Mouse (Mus musculus) CH12.LX (cell line): ENCODE measurements around the gene Cyp17a1. TPM values are rescaled to one million over a fixed set of nuclear protein-coding genes. Genes with fewer than 3 reads are reported as not detected.
A peak's percentile ranks its signal among the peaks of the same experiment; 100 is the strongest.

Source experiments
- DNase-seq: peaks from one replicate; pipeline ENCODE4 v3.0.0-alpha.2; 2013; ENCODE audit errors: extremely low read depth
- H3K27ac ChIP-seq: 2 replicates; pipeline ENCODE4 v1.5.1; 2012; ENCODE audit warnings: low read depth, mild to moderate bottlenecking, control low read depth, moderate library complexity; ENCODE audit not compliant: insufficient read depth
- H3K27me3 ChIP-seq: replicated peaks from 2 replicates; pipeline ENCODE3; 2012; ENCODE audit warnings: inconsistent platforms
- H3K36me3 ChIP-seq, 2 experiments: replicated peaks in 1 of 2; 2 replicates each; pipeline versions ENCODE3 to v1.6.1; 2012; ENCODE audit warnings: inconsistent platforms in 1 of 2, low read length in 1 of 2, mild to moderate bottlenecking in 1 of 2, mixed read lengths in 1 of 2, moderate library complexity in 1 of 2; ENCODE audit not compliant: control insufficient read depth in 1 of 2, insufficient read depth in 1 of 2
- H3K4me1 ChIP-seq, 2 experiments: 2 replicates each; pipeline ENCODE4 v1.6.1; 2012; ENCODE audit warnings: inconsistent platforms in 1 of 2, moderate library complexity in 1 of 2; ENCODE audit not compliant: insufficient read depth in 2 of 2, control insufficient read depth in 1 of 2
- H3K4me2 ChIP-seq: 2 replicates; pipeline ENCODE4 v1.6.1; 2012; ENCODE audit warnings: low read depth, mild to moderate bottlenecking, control low read depth; ENCODE audit not compliant: poor library complexity, insufficient read depth, severe bottlenecking
- H3K4me3 ChIP-seq, 3 experiments: fragments of 150-350 bp in 1 of 3; sonication (generic) in 1 of 3; replicated peaks in 1 of 3; 2 replicates each; pipeline versions ENCODE3 to v1.5.1; 2011 to 2012; ENCODE audit warnings: low read depth in 2 of 3, low read length in 2 of 3, mild to moderate bottlenecking in 2 of 3, moderate library complexity in 2 of 3, control low read depth in 1 of 3, improper control_type of control experiment in 1 of 3, inconsistent platforms in 1 of 3, mixed read lengths in 1 of 3; ENCODE audit not compliant: poor library complexity in 1 of 3
- H3K79me2 ChIP-seq: replicated peaks from 2 replicates; pipeline ENCODE4 v1.6.1; 2012; ENCODE audit warnings: mild to moderate bottlenecking, moderate library complexity; ENCODE audit not compliant: control insufficient read depth, poor library complexity, insufficient read depth, severe bottlenecking; ENCODE audit errors: extremely low read depth
- H3K9ac ChIP-seq: 2 replicates; pipeline ENCODE4 v1.6.1; 2012; ENCODE audit warnings: low read depth, mild to moderate bottlenecking, control low read depth, moderate library complexity; ENCODE audit not compliant: insufficient read depth
- H3K9me3 ChIP-seq: replicated peaks from 2 replicates; pipeline ENCODE3; 2012; ENCODE audit warnings: low read length, inconsistent platforms, mixed read lengths
- BHLHE40 ChIP-seq: IDR thresholded peaks from 2 replicates; pipeline ENCODE4 v1.6.1; 2011; ENCODE audit warnings: mild to moderate bottlenecking, low read depth, low read length, improper control_type of control experiment
- CHD2 ChIP-seq: IDR thresholded peaks from 2 replicates; pipeline ENCODE4 v1.6.1; 2011; ENCODE audit warnings: low read length, improper control_type of control experiment
- CTCF ChIP-seq, 2 experiments: IDR thresholded peaks in 1 of 2; conservative IDR thresholded peaks in 1 of 2; 2 replicates each; pipeline ENCODE4 v1.5.1; 2011 to 2012; ENCODE audit warnings: low read depth in 2 of 2, low read length in 2 of 2, improper control_type of control experiment in 1 of 2, inconsistent platforms in 1 of 2, mild to moderate bottlenecking in 1 of 2, moderate library complexity in 1 of 2
- ELF1 ChIP-seq: IDR thresholded peaks from 2 replicates; pipeline ENCODE4 v1.6.1; 2014; ENCODE audit warnings: low read depth, mild to moderate bottlenecking, inconsistent platforms, low read length, improper control_type of control experiment
- EP300 ChIP-seq: IDR thresholded peaks from 2 replicates; pipeline ENCODE4 v1.6.1; 2011; ENCODE audit warnings: low read length, improper control_type of control experiment
- ETS1 ChIP-seq: conservative IDR thresholded peaks from 2 replicates; pipeline ENCODE4 v1.6.1; 2012; ENCODE audit warnings: low read depth, mild to moderate bottlenecking, inconsistent platforms, low read length, improper control_type of control experiment, moderate library complexity
- HCFC1 ChIP-seq: IDR thresholded peaks from 2 replicates; pipeline ENCODE4 v1.6.1; 2012; ENCODE audit warnings: low read depth, mild to moderate bottlenecking, inconsistent platforms, low read length, improper control_type of control experiment
- IRF4 ChIP-seq: IDR thresholded peaks from 2 replicates; pipeline ENCODE4 v1.6.1; 2014; ENCODE audit warnings: low read depth, mild to moderate bottlenecking, inconsistent platforms, low read length, improper control_type of control experiment
- JUN ChIP-seq: IDR thresholded peaks from 2 replicates; pipeline ENCODE4 v1.6.1; 2011; ENCODE audit warnings: low read depth, mild to moderate bottlenecking, low read length, improper control_type of control experiment, moderate library complexity; ENCODE audit not compliant: insufficient read depth
- MAFK ChIP-seq: IDR thresholded peaks from 2 replicates; pipeline ENCODE4 v1.6.1; 2011; ENCODE audit warnings: low read length, improper control_type of control experiment; ENCODE audit not compliant: insufficient replicate concordance
- MAZ ChIP-seq: IDR thresholded peaks from 2 replicates; pipeline ENCODE4 v1.6.1; 2012; ENCODE audit warnings: low read depth, mild to moderate bottlenecking, inconsistent platforms, low read length, improper control_type of control experiment, moderate library complexity
- MXI1 ChIP-seq: IDR thresholded peaks from 2 replicates; pipeline ENCODE4 v1.6.1; 2011; ENCODE audit warnings: mild to moderate bottlenecking, low read depth, low read length, improper control_type of control experiment
- MYC ChIP-seq: IDR thresholded peaks from 2 replicates; pipeline ENCODE4 v1.6.1; 2011; ENCODE audit warnings: low read depth, mild to moderate bottlenecking, improper control_type of control experiment, low read length
- NELFE ChIP-seq: IDR thresholded peaks from 2 replicates; pipeline ENCODE4 v1.6.1; 2011; ENCODE audit warnings: low read depth, low read length, improper control_type of control experiment
- NRF1 ChIP-seq: IDR thresholded peaks from 2 replicates; pipeline ENCODE4 v1.6.1; 2014; ENCODE audit warnings: low read depth, mild to moderate bottlenecking, inconsistent platforms, low read length, improper control_type of control experiment, moderate library complexity
- PAX5 ChIP-seq: IDR thresholded peaks from 2 replicates; pipeline ENCODE4 v1.6.1; 2012; ENCODE audit warnings: low read length, inconsistent platforms, mixed read lengths
- POLR2A ChIP-seq: IDR thresholded peaks from 2 replicates; pipeline ENCODE4 v1.6.1; 2011; ENCODE audit warnings: low read depth, mild to moderate bottlenecking, improper control_type of control experiment, low read length
- POLR2AphosphoS2 ChIP-seq: IDR thresholded peaks from 2 replicates; pipeline ENCODE4 v1.6.1; 2011; ENCODE audit warnings: low read depth, low read length, improper control_type of control experiment
- RAD21 ChIP-seq: IDR thresholded peaks from 2 replicates; pipeline ENCODE4 v1.6.1; 2011; ENCODE audit warnings: low read depth, mild to moderate bottlenecking, low read length, improper control_type of control experiment, moderate library complexity
- RCOR1 ChIP-seq: conservative IDR thresholded peaks from 2 replicates; pipeline ENCODE4 v1.6.1; 2012; ENCODE audit warnings: low read depth, mild to moderate bottlenecking, inconsistent platforms, low read length, improper control_type of control experiment
- SIN3A ChIP-seq: IDR thresholded peaks from 2 replicates; pipeline ENCODE4 v1.6.1; 2012; ENCODE audit warnings: low read length, improper control_type of control experiment, inconsistent platforms
- SMC3 ChIP-seq: IDR thresholded peaks from 2 replicates; pipeline ENCODE4 v1.6.1; 2011; ENCODE audit warnings: low read depth, low read length, improper control_type of control experiment
- TBP ChIP-seq: conservative IDR thresholded peaks from 2 replicates; pipeline ENCODE4 v1.6.1; 2011; ENCODE audit warnings: low read depth, low read length, improper control_type of control experiment
- TCF12 ChIP-seq: IDR thresholded peaks from 2 replicates; pipeline ENCODE4 v1.6.1; 2014; ENCODE audit warnings: low read depth, mild to moderate bottlenecking, inconsistent platforms, low read length, improper control_type of control experiment
- UBTF ChIP-seq: IDR thresholded peaks from 2 replicates; pipeline ENCODE4 v1.6.1; 2012; ENCODE audit warnings: low read depth, mild to moderate bottlenecking, inconsistent platforms, low read length, improper control_type of control experiment, moderate library complexity
- USF2 ChIP-seq: conservative IDR thresholded peaks from 2 replicates; pipeline ENCODE4 v1.6.1; 2011; ENCODE audit warnings: low read depth, low read length, improper control_type of control experiment
- ZC3H11A ChIP-seq: IDR thresholded peaks from 2 replicates; pipeline ENCODE4 v1.6.1; 2012; ENCODE audit warnings: low read depth, mild to moderate bottlenecking, inconsistent platforms, low read length, improper control_type of control experiment
- ZKSCAN1 ChIP-seq: IDR thresholded peaks from 2 replicates; pipeline ENCODE4 v1.6.1; 2012; ENCODE audit warnings: low read depth, inconsistent platforms, low read length, improper control_type of control experiment, borderline replicate concordance
- ZMIZ1 ChIP-seq: IDR thresholded peaks from 2 replicates; pipeline ENCODE4 v1.6.1; 2012; ENCODE audit warnings: low read depth, mild to moderate bottlenecking, inconsistent platforms, low read length, improper control_type of control experiment
- ZNF384 ChIP-seq: IDR thresholded peaks from 2 replicates; pipeline ENCODE4 v1.6.1; 2012; ENCODE audit warnings: low read depth, low read length, improper control_type of control experiment, inconsistent platforms
- dilution Hi-C: fragments of 300-500 bp; cut with MboI; formaldehyde crosslinking; loops from 2 replicates; pipeline ENCODE4 v1.14.3; 2020; ENCODE audit warnings: low sequenced_read_pairs; ENCODE audit not compliant: extremely low pct_unique_long_range_greater_than_20kb, extremely low pct_ligation_motif_present
- in situ Hi-C: fragments of 300-500 bp; cut with MboI; formaldehyde crosslinking; loops from 3 replicates; pipeline ENCODE4 v1.14.3; 2019; ENCODE audit warnings: low sequenced_read_pairs, low pct_ligation_motif_present, low pct_unique_long_range_greater_than_20kb, mixed read lengths
- polyA plus RNA-seq: library from polyadenylated mRNA; unstranded; fragments of >175 nt; gene quantifications from 2 replicates; pipeline ENCODE4 v1.2.1, GENCODE M21; 2012; ENCODE audit warnings: low read depth; ENCODE audit not compliant: insufficient read length
- total RNA-seq, 2 experiments: library from RNA; depleted of rRNA; stranded (reverse); fragments of 300-350 nt in 1 of 2; fragments of >200 nt in 1 of 2; gene quantifications; 2 replicates each; pipeline ENCODE4 v1.2.3; 2012 to 2014

The Cyp17a1 gene
- total and polyA plus RNA-seq, 3 experiments: not detected

GRCm38 (mm10) chr19:46658348-46658747 is 14.6 kb downstream of the Cyp17a1 start:
- peaks cover 3% of the 10 kb centered on the region for H3K9me3 ChIP-seq
- no peak overlapping the region for H3K4me2 ChIP-seq
- dilution Hi-C loops (no loop called here), in situ Hi-C loops (no loop called here)
- peaks cover 0 to 8% of the 10 kb centered on the region in 2 experiments; a peak in 2 of 4 replicates for H3K4me1 ChIP-seq
- TF ChIP-seq SIN3A (no peak), IRF4 (no peak), MXI1 (no peak), SMC3 (no peak), BHLHE40 (no peak), TCF12 (no peak), ZMIZ1 (no peak), EP300 (no peak), RAD21 (no peak), JUN (no peak), ZKSCAN1 (no peak), CTCF (conservative IDR thresholded peaks at IDR 0.05 in 1 of 2, IDR thresholded peaks at IDR 0.05 in 1 of 2; ENCODE audit: low read depth in 2 of 2, low read length in 2 of 2) (no peak), ZC3H11A (no peak)
- no peak overlapping the region for H3K27ac ChIP-seq
- H3K9ac ChIP-seq: no peak overlapping the region
- H3K79me2 ChIP-seq: no peaks in the 10 kb centered on the region
- H3K4me3 ChIP-seq: no peak overlapping the region
- H3K36me3 ChIP-seq: peaks cover 35 to 45% of the 10 kb centered on the region in 2 experiments
- no peak for DNase-seq
- H3K27me3 ChIP-seq: no peaks in the 10 kb centered on the region

- DNase-seq: peak; percentile 39
- H3K27me3 ChIP-seq: no peaks in the 10 kb centered on the region
- H3K4me2 ChIP-seq: no peak overlapping the region
- dilution Hi-C loops (no loop called here), in situ Hi-C loops (no loop called here)
- peaks cover 42 to 51% of the 10 kb centered on the region in 2 experiments for H3K36me3 ChIP-seq
- no peak overlapping the region for H3K27ac ChIP-seq
- no peak for TF ChIP-seq ETS1
- no peak for TF ChIP-seq UBTF
- TF ChIP-seq NELFE: no peak
- no peak for TF ChIP-seq NRF1
- no peak for TF ChIP-seq BHLHE40
- peak; percentile 28; the same call in 1 of the 2 replicates for TF ChIP-seq SMC3
- no peak for TF ChIP-seq EP300
- TF ChIP-seq MXI1: no peak
- 0 out of 2 replicates have a peak, but pooled peaks have one; percentile 15 for TF ChIP-seq MYC
- no peak for TF ChIP-seq HCFC1
- peak; percentile 18 to 48; a peak in 2 of 4 replicates for TF ChIP-seq CTCF (conservative IDR thresholded peaks at IDR 0.05 in 1 of 2, IDR thresholded peaks at IDR 0.05 in 1 of 2; ENCODE audit: low read depth in 2 of 2, low read length in 2 of 2)
- no peak; the same call in none of the 2 replicates for TF ChIP-seq RAD21
- no peak for TF ChIP-seq ZC3H11A
- no peak for TF ChIP-seq POLR2A
- TF ChIP-seq PAX5: no peak
- no peak for TF ChIP-seq TBP
- TF ChIP-seq MAFK: peak; percentile 67
- TF ChIP-seq ELF1: no peak
- TF ChIP-seq USF2: no peak
- TF ChIP-seq ZNF384: no peak
- no peak for TF ChIP-seq MAZ
- TF ChIP-seq CHD2: no peak
- TF ChIP-seq RCOR1: no peak
- TF ChIP-seq IRF4: no peak
- no peak for TF ChIP-seq ZKSCAN1
- TF ChIP-seq POLR2AphosphoS2: no peak
- H3K4me3 ChIP-seq: no peak overlapping the region
- no peaks in the 10 kb centered on the region for H3K79me2 ChIP-seq
- no peak overlapping the region for H3K9ac ChIP-seq
- peaks cover 0 to 9% of the 10 kb centered on the region in 2 experiments; a peak in 2 of 4 replicates for H3K4me1 ChIP-seq
- peaks cover 3% of the 10 kb centered on the region for H3K9me3 ChIP-seq
Measured at GRCm38 (mm10) chr19:46657339-46658020, 15.5 kb downstream of the Cyp17a1 start.
